Mouse (Mus musculus) subcutaneous adipose tissue, adult 2 months (tissue): ENCODE results near the gene Fzd4. TPM values are rescaled to one million over a fixed set of nuclear protein-coding genes. Genes with fewer than 3 reads are reported as not detected.

Source experiments
- polyA plus RNA-seq: library from polyadenylated mRNA; depleted of rRNA; stranded (reverse); fragments of >200 nt; gene quantifications from 2 replicates; pipeline ENCODE4 v1.2.3, GENCODE M21; 2012; ENCODE audit warnings: low replicate concordance; rRNA removed

The Fzd4 gene
- 31.7 and 145 TPM in 2 replicates for polyA plus RNA-seq

GRCm38 (mm10) chr7:89404081-89404733, at the start of gene Fzd4, which contains the start of gene Tmem135:
TSS of gene Fzd4 (plus strand) at chr7:89404355.
TSS of gene Tmem135 (minus strand) at chr7:89404222.

Other genes starting within 250 kb of the Fzd4 start
- 93.4 and 257 TPM in 2 replicates for gene Tmem135, start 133 bp upstream of the Fzd4 start, polyA plus RNA-seq
- gene Prss23, start 122.8 kb downstream of the Fzd4 start, polyA plus RNA-seq, result 239 and 548 TPM in 2 replicates
- 4.0 and 16.5 TPM in 2 replicates for gene Me3, start 228.0 kb downstream of the Fzd4 start, polyA plus RNA-seq